Mouse (Mus musculus) hindbrain, embryonic 12.5 days (tissue): ENCODE data around the gene Jaml. TPM values are rescaled to one million over a fixed set of nuclear protein-coding genes. Genes with fewer than 3 reads are reported as not detected.

Experiments
- ATAC-seq: fragments of 200-750 bp; cut with Nextera tagmentation; 2 replicates; pipeline ENCODE4 v1.8.0; 2017; ENCODE audit warnings: moderate TSS enrichment; ENCODE audit not compliant: low FRiP score
- H3K27ac ChIP-seq: fragments of 300-500 bp; sonication (generic); 2 replicates; pipeline ENCODE4 v1.5.1; 2016; ENCODE audit warnings: mild to moderate bottlenecking
- H3K27me3 ChIP-seq: fragments of 300-500 bp; sonication (generic); 2 replicates; pipeline ENCODE4 v1.6.1; 2016; ENCODE audit warnings: mild to moderate bottlenecking
- H3K36me3 ChIP-seq: fragments of 300-500 bp; sonication (generic); 2 replicates; pipeline ENCODE4 v1.6.1; 2016; ENCODE audit warnings: mild to moderate bottlenecking
- H3K4me1 ChIP-seq: fragments of 300-500 bp; sonication (generic); 2 replicates; pipeline ENCODE4 v1.6.1; 2016
- H3K4me2 ChIP-seq: fragments of 300-500 bp; sonication (generic); replicated peaks from 2 replicates; pipeline ENCODE4 v1.6.1; 2016; ENCODE audit warnings: mild to moderate bottlenecking
- H3K4me3 ChIP-seq: fragments of 300-500 bp; sonication (generic); 2 replicates; pipeline ENCODE4 v1.5.1; 2016; ENCODE audit warnings: mild to moderate bottlenecking
- H3K9ac ChIP-seq: fragments of 300-500 bp; sonication (generic); 2 replicates; pipeline ENCODE4 v1.6.1; 2016; ENCODE audit warnings: mild to moderate bottlenecking, moderate library complexity
- H3K9me3 ChIP-seq: fragments of 300-500 bp; sonication (generic); replicated peaks from 2 replicates; pipeline ENCODE4 v1.6.1; 2016; ENCODE audit warnings: mild to moderate bottlenecking
- WGBS: fragments of 180-500 bp; shearing (Covaris S2); methylation state at CpG from one replicate; pipeline ENCODE4 v1.1.7; 2016; 5-methylcytosine and 5-hydroxymethylcytosine counted together
- polyA plus RNA-seq: library from polyadenylated mRNA; unstranded; fragments of >200 nt; fragmentation: Nextera tagmentation; extraction: Ambion mirVana; gene quantifications from 2 replicates; pipeline ENCODE4 v1.2.1, GENCODE M21; 2016

Gene Jaml
- polyA plus RNA-seq, 1 experiment from 2014 or later = not detected

DNA sequence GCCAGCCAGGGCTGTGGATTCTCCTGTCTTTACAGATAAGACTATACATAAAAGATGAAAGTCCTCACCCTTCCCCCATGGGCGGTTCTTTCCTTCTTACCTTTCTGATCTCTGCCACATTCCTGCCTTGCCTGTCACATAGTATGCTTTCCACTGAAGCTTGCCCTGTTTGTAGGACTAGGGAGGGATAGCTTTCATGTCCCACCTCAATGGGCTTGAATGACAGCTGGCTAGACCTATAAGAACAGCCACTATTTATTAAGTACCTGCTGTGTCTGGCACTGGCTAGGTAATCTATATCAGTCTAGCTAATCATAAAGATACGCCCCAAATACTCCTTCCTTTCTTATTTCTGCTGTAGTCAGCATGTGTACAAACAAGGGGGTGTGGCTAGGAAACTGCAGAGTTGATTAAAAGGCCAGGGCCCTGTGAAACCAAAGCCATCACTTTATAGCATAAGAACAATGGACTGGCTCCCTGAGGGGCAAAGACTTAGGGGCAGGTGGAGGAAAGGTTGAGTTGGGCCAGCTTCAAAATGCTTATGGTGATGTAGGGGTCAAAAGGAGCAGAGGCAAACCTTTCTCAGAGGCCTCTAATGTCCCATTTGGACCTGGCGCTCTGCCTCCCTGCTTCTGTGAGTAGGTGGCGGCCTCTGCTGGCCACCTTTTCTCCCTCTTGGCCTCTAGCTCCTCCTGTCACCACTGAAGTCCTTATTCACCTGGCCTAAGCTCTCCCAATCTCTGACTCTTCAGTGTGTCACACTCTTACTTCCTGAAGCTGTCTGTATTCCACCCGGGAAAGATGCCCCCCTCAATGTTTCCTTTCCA lies 54.7 kb downstream of the Jaml start:
- Histone ChIP-seq H3K36me3 (no peaks in the 10 kb centered on the region), H3K9me3 (no peaks in the 10 kb centered on the region), H3K4me1 (peaks cover 8% of the 10 kb centered on the region), H3K4me2 (no peak overlapping the region), H3K4me3 (no peak overlapping the region), H3K27ac (no peak overlapping the region), H3K9ac (no peak overlapping the region), H3K27me3 (peaks cover 57% of the 10 kb centered on the region)
- WGBS = 24% methylated on average over 5 of the region's 5 CpGs
- ATAC-seq = no peak

DNA sequence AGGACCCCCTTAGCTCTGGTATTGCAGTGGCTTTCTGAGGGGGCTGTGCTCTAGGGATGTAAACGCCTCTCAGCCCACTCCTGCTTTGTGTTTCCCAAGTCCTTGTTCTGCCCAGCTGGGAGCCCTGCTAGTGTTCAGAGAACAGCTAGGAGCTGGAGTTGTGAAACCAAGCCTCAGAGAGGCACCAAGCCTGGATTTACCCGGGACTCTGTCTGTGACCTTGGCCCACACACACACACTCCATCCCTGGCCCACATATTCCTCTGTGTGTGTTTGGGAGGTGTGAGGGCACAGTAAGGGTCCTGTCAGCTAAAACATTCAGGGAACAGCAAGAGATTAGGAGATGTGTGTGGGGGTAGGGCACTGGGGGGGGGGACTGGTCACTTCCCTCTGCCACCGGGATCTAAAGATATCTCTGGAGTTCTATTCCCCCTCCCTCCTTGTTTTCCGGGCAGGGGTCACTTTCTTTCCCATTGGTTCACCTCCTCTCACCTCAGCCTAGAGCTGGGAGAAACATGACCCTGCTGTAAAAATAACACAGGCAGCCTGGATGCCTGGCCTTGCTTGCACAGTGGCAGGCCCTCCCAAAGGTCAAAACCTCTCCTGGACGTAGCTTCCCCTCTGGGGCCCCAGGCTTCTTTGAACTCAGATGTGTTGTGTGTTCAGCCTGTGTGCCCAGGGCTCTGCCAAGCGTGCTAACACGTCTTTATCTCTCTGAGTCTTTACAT lies 57.6 kb downstream of the Jaml start:
- peaks cover 15% of the 10 kb centered on the region for H3K4me1 ChIP-seq
- no peaks in the 10 kb centered on the region for H3K36me3 ChIP-seq
- no peak overlapping the region for H3K4me3 ChIP-seq
- no peak for ATAC-seq
- H3K27ac ChIP-seq = no peak overlapping the region
- 8% methylated on average over 7 of the region's 7 CpGs for WGBS
- no peak overlapping the region for H3K4me2 ChIP-seq
- no peak overlapping the region for H3K9ac ChIP-seq
- peaks cover 83% of the 10 kb centered on the region for H3K27me3 ChIP-seq
- H3K9me3 ChIP-seq = no peaks in the 10 kb centered on the region

DNA sequence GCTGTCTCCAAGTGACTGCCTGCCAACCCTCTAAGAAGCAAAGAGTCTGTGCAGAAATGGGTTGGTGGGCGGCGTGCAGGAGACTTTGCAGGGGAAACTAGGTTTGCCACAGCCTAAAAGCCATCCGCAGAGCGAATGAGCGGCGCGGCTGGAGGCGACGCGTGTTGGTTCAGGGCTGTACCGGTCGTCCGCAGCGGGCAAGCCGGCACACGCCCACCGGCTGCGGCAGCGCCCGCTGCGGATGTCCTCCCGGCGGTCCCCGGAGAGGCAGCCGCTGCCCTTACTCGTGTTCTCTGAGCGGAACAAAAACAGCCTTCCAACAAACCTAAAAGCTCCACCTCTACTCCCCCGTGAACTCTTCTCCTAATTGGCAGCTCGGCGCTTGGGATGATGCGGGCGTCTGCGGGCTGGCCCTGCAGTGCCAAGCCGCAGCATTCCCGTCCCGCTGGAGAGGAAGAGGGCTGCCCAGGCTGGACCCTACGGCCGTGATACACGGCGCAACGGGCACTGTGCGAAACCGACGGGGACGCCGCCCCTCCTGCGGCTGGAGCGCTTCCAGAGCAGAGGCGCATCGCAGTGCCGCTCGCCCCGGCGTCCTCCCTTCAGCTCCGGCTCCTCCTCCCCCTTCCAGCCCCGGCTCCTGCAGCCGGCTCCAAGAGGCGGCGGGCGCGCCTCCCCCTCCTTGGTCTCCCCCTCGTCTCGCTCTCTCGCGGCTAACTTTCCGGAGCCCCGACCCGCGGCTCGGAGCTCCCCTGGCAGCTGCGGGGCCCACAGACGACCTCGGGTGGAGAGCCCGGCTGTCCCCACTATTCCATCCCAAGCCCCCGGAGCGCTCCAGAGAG lies 59.4 kb downstream of the Jaml start, which contains the start of gene Scn4b:
Gene Scn4b (plus strand): TSS at position 205 of the 842 bp plus-strand sequence.
- Histone ChIP-seq H3K27ac (no peak within 1 kb of the TSS), H3K9me3 (no peaks in the 10 kb centered on the region), H3K4me3 (peak within 1 kb of the TSS; percentile 42), H3K9ac (peak within 1 kb of the TSS; percentile 43), H3K4me1 (peaks cover 15% of the 10 kb centered on the region), H3K27me3 (peaks cover 97% of the 10 kb centered on the region), H3K4me2 (peak within 1 kb of the TSS; percentile 93), H3K36me3 (no peaks in the 10 kb centered on the region)
- WGBS = under 1% methylated on average over 72 of the region's 76 CpGs
- peak; percentile 68 for ATAC-seq

DNA sequence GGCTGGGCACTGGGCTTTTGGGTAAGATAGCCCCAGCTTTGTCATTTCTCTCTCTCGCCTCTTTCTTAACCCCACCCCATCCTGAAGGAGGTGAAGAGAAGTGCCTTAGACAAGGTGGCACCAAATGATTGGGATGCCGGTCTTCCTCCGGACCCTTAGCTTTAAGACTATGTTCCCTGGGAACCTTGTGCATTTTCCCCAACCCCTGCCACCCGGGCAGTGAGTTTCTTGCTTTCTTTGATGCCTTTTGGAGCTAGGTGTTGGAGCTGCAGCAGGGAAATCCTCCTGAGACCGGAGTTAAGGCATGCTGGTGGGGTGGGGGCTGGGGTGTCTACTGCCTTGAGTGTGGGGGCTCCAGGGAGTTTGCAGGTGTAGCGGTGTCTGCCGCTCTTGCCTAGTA lies 60.1 kb downstream of the Jaml start:
- ATAC-seq = no peak

DNA sequence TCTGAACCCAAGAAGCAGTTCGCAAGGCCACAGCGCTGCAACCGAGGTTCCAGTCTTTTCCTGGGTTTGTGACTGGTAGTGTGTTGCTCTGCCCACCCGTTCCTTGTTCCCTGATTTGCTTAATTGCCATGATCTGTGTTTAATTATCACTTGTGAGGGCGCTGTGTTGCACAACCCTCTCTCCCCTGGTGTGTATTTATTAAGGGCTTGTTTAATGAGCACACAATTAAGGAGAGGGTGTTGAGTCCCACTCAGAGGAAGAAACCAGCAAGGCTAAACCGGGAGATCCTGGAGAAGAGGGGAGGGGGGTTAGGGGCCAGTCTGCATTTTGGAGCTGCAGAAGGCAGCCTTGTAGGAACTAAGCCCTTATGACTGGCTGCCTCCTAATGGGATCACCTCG lies 62.0 kb downstream of the Jaml start:
- H3K27ac ChIP-seq = no peak overlapping the region
- peaks cover 21% of the 10 kb centered on the region for H3K4me1 ChIP-seq
- no peak overlapping the region for H3K4me2 ChIP-seq
- peaks cover 99% of the 10 kb centered on the region for H3K27me3 ChIP-seq
- 57% methylated on average over 7 of the region's 7 CpGs for WGBS
- H3K9ac ChIP-seq = no peak overlapping the region
- no peaks in the 10 kb centered on the region for H3K9me3 ChIP-seq
- no peak for ATAC-seq
- H3K36me3 ChIP-seq = no peaks in the 10 kb centered on the region
- no peak overlapping the region for H3K4me3 ChIP-seq

More for the DNA sequence above, 60.1 kb downstream of the Jaml start:
- Histone ChIP-seq H3K27me3 (peaks cover 99% of the 10 kb centered on the region), H3K9ac (peak overlapping the region; percentile 43; the same call in 1 of the 2 replicates), H3K4me1 (peaks cover 15% of the 10 kb centered on the region), H3K27ac (no peak overlapping the region), H3K9me3 (no peaks in the 10 kb centered on the region), H3K4me3 (peak overlapping the region; percentile 42), H3K36me3 (no peaks in the 10 kb centered on the region), H3K4me2 (peak overlapping the region; percentile 93)
- 2% methylated on average over 7 of the region's 7 CpGs for WGBS

DNA sequence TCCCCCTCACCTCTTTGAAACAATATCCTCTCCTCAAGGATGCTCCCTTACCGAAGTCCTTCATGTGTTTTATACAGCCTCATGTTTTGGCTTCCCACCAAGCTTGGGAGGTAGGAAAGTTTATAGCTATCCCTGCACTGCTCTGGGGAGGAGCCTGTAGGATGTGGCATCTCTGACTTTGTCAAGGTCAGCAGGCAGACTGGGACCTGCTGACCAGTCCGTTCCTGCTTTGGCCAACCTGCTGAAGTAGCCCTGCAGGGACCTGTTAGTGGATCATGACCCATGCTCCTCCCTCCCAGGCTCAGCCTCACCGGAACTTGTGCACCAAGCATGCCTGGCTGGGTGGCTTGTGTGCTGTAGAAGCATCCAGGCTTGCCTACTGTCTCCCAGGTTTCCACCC lies 63.7 kb downstream of the Jaml start:
- Histone ChIP-seq H3K4me2 (no peak overlapping the region), H3K9ac (no peak overlapping the region), H3K27ac (no peak overlapping the region), H3K36me3 (no peaks in the 10 kb centered on the region), H3K27me3 (peaks cover 97% of the 10 kb centered on the region), H3K4me3 (no peak overlapping the region), H3K9me3 (no peaks in the 10 kb centered on the region), H3K4me1 (peaks cover 23% of the 10 kb centered on the region)
- no peak for ATAC-seq
- 66% methylated on average over 3 of the region's 3 CpGs for WGBS

DNA sequence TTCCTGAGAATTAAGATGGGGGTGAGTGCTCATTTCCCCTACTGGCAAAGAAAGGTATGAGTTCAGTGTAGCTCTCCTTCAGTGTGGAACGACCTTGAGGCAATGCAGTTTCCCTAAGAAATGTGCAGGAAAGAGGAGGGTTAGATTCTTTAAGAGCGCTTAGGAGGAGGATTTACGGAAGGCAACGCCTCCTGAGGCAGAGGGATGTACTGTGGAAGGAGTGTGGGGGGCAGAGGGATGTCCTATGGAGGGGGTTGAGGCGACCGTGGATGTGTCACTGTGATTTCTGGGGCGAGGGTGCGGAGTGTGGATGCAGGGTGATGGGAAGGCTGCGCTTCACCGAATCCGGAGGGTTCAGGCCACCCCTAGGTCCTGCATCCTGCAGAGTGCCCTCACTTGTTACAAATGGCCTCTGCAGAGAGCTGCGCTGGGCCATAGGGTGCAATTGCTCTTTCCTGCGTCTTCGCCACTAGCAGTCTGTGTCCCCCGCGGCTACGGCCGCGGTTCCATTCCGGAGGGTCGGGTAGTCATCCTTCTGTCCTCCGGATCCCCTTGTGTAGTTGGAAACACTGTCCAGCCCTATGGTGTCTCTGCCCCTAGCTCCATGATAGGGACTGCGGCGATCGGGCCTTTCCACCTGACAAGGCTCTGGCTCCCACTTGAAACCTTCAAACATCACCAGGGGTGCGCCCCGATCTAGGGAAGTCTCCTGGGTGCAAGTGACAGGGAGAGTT lies 66.7 kb downstream of the Jaml start:
- H3K4me3 ChIP-seq = peak overlapping the region; percentile 32
- peak overlapping the region; percentile 50 for H3K9ac ChIP-seq
- H3K27ac ChIP-seq = no peak overlapping the region
- H3K27me3 ChIP-seq = peaks cover 89% of the 10 kb centered on the region
- WGBS = 3% methylated on average over 27 of the region's 27 CpGs
- no peaks in the 10 kb centered on the region for H3K36me3 ChIP-seq
- H3K4me2 ChIP-seq = peak overlapping the region; percentile 70
- H3K9me3 ChIP-seq = no peaks in the 10 kb centered on the region
- 0 out of 2 replicates have a peak, but pooled peaks have one; percentile 26 for ATAC-seq
- H3K4me1 ChIP-seq = peaks cover 7% of the 10 kb centered on the region

DNA sequence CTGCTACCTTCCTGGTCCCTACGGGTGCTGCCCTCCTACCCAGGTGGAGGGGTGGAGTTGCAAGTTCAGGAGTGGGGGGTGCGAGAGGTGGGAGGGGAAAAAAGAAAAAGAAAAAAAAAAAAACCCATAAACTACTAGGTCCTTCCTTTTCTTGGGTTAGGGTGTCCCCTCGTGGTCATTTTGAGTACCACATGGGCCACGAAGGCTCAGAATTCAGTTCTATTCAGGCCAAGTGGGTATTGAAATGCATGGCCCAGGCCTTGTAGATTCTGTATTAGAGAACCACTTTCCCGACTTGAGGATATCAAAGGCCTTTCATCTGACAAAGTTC lies 67.2 kb downstream of the Jaml start:
- peaks cover 89% of the 10 kb centered on the region for H3K27me3 ChIP-seq
- peak overlapping the region; percentile 32 for H3K4me3 ChIP-seq
- ATAC-seq = no peak
- H3K4me1 ChIP-seq = peaks cover 7% of the 10 kb centered on the region
- H3K4me2 ChIP-seq = peak overlapping the region; percentile 70
- peak overlapping the region; percentile 50 for H3K9ac ChIP-seq
- H3K36me3 ChIP-seq = no peaks in the 10 kb centered on the region
- H3K9me3 ChIP-seq = no peaks in the 10 kb centered on the region
- H3K27ac ChIP-seq = no peak overlapping the region
- 0% methylated on average over 5 of the region's 5 CpGs for WGBS

DNA sequence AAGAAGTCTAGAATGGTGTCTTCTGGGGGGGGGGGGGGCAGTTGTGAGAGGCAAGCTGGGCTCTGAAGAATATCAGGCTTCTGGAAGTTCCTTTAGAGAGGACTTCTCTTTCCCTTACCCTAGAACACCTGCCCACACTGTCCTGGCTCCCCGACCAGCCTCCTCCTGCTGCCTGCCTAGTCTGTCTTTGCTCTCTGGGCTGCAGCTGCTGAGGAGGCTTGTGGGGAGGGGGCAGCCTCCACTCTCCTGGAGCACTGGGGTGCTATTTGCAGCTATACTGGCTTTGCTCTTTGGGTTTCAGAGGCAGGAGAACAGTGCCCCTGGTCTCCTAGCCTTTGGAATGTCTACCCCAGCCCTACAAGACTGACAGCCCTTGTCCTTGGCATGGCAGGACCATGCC lies 72.0 kb downstream of the Jaml start:
- Histone ChIP-seq H3K27me3 (peaks cover 45% of the 10 kb centered on the region), H3K4me2 (no peak overlapping the region), H3K4me3 (no peak overlapping the region), H3K27ac (no peak overlapping the region), H3K4me1 (peaks cover 2% of the 10 kb centered on the region), H3K9me3 (no peaks in the 10 kb centered on the region), H3K9ac (no peak overlapping the region), H3K36me3 (no peaks in the 10 kb centered on the region)
- no peak for ATAC-seq
- 70% methylated on average over 1 of the region's 1 CpGs for WGBS

DNA sequence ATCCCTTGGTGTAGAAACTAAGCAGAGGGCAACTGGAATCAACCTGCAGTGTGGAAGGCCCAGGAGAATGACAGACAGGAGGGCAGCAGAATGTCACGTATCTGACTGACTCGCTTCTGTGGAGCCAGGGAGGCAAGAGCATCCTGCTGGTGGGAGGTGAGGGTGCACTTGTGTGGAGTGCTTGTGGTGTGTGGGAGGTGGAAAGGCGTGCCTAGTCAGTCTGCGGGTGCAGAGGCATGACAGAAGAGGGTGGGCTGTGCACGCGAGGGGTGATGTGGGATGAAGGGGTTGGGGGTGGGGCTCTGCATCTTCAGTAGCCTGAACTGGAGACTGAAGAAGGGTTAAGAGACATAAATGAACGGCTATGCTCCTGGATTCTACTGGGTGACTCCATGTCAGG lies 74.4 kb downstream of the Jaml start:
- Histone ChIP-seq H3K4me2 (no peak overlapping the region), H3K27ac (no peak overlapping the region), H3K4me1 (no peaks in the 10 kb centered on the region), H3K27me3 (peaks cover 23% of the 10 kb centered on the region), H3K9me3 (no peaks in the 10 kb centered on the region), H3K36me3 (no peaks in the 10 kb centered on the region), H3K9ac (no peak overlapping the region), H3K4me3 (no peak overlapping the region)
- WGBS = 80% methylated on average over 7 of the region's 7 CpGs
- no peak for ATAC-seq
